Mouse (Mus musculus) embryo, embryonic 10.5 days (tissue): Measurements from ENCODE around the gene Acaca.

Source experiments
- DNase-seq: peaks from one replicate; pipeline ENCODE4 v3.0.0-alpha.2; 2015; ENCODE audit warnings: low spot score

Acaca gene

GRCm38 (mm10) chr11:84146081-84146480 lies 16.6 kb downstream of the Acaca start:
- DNase-seq = no peak

DNA sequence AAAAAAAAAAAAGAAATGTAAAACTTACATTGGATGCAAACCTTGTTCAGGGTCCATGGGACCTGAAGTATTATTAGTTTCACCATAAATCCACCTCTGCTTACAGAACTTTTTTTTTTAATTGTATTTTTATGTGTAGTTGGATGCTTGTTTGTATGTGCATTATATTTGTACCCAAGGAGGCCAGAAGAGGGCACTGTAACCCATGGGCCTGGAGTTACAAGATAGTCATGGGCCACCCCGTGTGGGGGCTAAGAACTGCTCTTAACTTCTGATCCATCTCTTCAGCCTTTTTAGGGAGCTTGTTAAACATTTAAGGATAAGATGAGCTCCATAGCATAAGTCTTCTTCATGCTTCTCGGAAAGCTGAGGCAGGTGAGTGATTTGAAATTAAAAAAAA lies 21.4 kb downstream of the Acaca start:
- DNase-seq = peak; percentile 30

DNA sequence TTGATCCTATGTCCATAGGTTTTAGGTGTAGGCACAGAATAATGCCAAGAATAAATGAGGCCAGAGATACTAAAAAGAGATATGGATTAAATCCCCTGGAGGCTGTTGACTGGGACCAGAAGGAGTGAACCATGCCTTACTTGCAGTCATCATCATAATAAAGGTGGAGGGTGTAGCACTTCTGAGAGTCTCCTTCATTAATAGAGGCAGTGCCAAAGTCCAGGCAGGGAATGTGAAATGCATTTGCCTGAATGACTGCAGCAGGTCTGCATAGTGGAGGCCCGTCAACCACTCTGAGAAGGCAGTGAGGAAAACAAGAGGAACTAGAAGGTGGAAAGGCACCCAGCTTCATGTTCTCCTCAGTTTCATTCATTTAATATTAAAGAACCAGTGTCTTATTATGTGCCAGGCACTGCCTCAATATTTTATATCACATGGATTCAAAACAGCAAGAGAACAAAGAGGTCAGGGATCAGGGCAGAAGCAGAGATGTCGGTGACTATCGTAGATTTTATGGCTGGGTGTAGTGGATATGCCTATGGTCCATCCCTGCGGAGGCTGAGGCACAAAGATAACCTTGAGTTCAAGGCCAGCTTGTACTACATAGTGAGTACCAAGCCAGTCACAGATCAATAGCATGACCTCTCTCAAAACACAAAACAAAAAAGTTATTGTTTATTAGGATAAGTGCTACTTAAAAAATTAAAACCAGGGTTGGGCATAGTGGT lies 27.2 kb downstream of the Acaca start:
- DNase-seq = no peak

GRCm38 (mm10) chr11:84164123-84164522 lies 34.7 kb downstream of the Acaca start:
- no peak for DNase-seq

- no peak for DNase-seq
Observed at GRCm38 (mm10) chr11:84164561-84164960, 35.1 kb downstream of the Acaca start.

- DNase-seq = no peak
Observed at GRCm38 (mm10) chr11:84167046-84167526, 37.6 kb downstream of the Acaca start, which contains the start of gene Gm11437. TSS of gene Gm11437 (minus strand) at chr11:84167476.

DNA sequence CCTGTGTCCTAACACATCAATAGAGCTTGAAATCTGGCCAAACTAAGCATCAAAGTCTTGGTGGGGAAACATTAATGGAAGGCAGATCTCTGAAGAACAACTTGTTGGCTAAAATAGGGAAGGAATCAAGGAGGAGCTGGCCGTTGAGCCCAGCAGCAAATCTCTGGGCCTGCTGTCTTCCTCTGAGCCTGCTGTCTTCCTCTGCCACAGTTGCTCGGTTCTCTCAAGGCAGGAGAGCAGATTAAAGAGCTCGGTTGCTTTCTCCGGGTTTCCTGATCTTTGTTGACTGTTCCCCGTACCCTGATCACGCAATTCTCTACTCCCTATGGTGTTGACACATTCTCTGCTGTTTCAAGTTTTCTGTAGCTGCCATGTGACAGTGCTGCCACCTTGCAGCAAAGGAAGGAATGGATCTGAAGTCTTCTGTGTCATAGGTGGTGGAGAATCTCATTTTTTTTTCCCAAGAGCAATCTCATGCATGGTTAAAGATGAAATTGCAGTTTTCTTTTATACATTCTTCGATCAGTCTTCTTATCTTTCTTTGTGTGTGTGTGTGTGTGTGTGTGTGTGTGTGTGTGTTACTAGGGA lies 39.3 kb downstream of the Acaca start:
- DNase-seq = peak; percentile 35

DNA sequence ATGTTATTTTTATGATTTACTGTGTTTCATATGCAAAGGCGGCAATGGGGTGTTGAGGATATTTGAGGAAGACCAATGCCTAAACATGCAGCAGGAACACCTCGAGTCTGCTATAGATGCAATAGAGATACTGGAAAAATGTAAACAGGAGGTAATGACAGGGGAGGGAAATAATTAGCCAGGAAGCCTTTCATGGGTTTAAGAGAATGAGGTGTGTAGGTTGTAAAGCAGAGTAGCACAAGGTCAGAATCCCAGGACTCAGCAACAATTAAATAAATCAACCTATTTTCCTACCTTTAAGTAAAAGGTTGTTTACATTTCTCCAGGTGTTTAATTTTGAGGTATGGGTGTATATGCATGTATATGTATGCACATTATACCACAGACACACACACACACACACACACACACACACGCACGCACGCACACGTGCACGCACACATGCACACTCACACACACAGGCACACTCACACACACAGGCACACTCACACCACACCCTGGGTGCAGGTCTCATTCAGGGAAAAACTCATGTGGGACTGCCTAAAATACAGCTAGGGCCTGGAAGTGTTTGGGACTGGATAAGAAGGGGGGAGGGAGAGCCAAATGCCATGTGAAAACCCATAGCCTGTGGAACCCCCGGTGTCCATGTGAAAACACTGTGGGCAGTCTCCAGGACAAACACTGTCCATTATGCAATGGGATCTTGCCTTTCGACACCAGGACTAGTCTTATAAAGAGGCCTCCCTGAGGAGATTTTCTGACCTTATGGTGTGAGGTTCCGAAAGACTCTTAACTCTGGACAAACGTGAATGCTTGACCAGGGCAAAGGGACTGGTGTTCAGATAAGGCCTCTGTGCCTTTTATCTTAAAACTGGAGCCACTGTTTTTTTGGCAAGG lies 43.3 kb downstream of the Acaca start:
- DNase-seq = no peak

GRCm38 (mm10) chr11:84178571-84178970 lies 49.1 kb downstream of the Acaca start:
- DNase-seq = no peak

DNA sequence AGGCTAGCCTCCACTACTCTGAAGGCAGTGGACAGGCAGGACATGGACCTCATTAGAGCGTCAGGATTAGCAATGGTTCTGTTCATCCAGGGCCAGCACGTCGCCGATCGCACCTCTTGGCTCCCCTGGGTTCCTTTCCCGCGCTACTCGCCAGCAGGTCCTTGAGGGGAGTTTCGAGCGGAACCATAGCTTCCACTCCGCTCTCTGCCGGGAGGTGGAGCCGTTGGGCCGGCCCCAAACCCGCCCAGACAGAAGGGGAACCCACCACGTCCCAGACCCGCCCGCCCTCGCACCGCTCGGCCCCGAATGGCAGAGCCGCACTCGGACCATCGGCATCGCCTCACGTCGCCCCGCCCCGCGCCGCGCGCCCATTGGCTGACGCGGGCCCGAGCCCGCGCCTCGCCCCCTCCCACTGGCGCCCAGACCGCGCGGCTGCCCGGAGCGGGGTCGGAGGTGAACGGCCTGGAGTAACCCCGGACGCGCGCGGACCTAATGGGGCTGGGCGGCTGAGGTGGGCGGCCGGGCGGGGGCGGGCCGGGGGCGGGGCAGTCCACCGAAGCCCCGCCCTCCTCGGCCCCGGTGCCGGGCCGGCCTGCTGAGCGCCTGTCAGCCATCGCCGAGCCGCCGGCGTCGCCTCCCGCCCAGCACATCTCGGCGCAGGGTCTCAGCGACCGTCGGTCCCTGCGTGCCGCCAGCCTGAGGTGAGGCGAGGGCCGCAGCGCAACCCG lies 49.9 kb downstream of the Acaca start:
- peak; percentile 97 for DNase-seq

DNA sequence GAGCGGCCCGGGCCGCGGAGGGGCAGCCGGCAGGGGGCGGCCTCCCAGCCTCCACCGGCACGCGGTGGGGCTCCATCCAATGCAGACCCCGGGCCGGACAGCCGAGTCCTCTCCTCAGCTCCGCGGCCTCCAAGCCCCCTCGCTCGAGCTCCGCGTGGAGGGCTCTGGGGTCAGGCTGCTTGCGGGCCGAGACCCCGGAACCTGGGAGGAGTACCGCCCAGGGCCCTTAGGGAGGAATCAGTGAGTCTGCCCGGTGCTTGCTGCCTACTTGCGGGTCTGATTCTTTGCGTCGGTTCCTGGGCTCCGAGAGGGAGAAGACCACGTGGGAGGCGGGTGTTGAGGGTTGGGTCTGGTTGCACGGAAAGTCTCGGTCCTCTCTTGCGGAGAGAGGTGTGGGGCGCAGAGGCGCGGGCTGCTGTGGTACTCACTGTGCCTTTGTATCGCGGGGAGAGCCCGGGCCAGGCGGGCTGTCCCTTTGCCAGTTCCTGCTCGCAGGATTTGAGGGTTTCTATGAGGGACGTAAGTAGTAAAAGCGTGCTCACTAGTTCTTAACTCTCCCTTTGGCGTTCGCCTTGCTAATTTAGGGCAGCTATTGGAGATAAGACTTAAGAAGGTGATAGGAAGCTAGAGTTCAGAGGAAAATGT lies 50.6 kb downstream of the Acaca start:
- DNase-seq = peak; percentile 83

GRCm38 (mm10) chr11:84181286-84181685 lies 51.8 kb downstream of the Acaca start:
- no peak for DNase-seq

- DNase-seq = no peak
Observed at GRCm38 (mm10) chr11:84188530-84188929, 59.1 kb downstream of the Acaca start.

- DNase-seq = no peak
Observed at GRCm38 (mm10) chr11:84190581-84191233, 61.2 kb downstream of the Acaca start.

- no peak for DNase-seq
Observed at GRCm38 (mm10) chr11:84193249-84193648, 63.8 kb downstream of the Acaca start.

DNA sequence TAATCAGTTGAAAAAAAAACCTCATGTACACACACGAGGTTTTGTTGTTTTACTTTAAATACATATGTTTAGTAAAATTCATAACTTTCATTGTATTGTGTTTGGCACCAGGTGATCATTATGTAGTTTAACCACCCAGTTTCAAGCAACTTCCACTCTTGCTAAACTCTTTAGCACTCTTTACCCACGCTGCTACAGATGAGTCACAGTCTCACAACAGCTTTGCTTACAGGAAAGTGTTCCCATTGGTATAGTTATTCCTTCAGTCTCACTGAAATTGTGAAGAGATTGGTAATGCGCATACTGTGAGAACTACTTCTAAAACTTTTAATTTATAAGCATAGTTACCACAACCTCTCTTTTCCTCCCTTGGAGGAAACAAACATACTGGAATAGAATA lies 65.3 kb downstream of the Acaca start:
- no peak for DNase-seq

DNA sequence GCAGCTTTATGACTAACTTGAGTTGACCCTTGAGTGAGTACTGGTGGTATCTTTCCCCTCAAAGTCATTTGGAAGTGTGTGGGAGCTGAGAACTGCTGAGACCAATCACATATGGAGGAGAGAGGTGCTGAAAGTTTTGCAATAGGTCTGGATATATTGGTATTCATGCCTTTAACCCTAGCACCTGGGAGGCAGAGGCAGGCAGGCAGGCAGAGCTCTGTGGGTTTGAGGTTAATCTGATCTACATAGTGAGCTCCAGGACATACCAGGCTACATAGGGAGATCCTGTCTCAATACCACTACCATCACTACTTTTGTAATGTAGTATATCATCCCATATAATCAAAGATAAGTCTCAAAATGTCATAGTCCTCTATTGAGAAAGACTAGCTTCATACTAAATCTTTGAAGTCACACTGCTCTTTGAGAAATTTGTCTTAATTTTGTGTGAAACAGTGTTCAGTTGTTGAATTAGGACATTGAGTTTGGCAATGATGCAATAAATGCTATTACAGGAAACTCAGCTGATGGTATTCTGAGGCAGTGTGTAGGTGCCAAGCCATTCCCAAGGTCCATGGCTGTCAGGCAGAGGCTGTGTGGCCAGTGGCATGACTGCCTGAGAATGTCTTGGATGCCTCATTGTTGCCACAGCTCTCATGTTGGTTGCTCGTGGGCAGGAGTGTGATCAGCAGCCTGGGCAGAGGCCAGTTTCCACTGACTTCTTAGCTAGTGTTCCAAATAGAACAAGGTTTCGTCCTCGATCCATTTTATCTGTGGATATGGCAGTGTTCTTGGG lies 68.3 kb downstream of the Acaca start:
- DNase-seq = no peak

- DNase-seq = no peak
Observed at GRCm38 (mm10) chr11:84205776-84206175, 76.3 kb downstream of the Acaca start.

DNA sequence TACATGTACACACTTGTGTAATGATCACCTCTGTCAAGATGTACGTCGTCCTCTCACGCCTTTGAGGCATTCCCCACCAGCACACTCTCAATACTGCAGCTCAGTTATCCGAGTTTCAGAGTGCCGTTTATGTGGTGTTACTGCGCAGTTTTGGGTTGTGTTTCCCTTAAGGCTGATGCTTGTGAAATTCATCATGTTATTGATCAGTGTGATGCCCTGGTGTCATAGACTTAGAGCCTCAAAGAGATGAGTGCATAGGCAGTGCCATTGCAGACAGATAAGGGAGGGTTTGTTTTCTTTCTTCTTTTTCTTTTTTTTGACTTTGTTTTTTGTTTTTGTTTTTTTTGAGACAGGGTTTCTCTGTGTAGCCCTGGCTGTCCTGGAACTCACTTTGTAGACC lies 81.4 kb downstream of the Acaca start:
- DNase-seq = no peak

DNA sequence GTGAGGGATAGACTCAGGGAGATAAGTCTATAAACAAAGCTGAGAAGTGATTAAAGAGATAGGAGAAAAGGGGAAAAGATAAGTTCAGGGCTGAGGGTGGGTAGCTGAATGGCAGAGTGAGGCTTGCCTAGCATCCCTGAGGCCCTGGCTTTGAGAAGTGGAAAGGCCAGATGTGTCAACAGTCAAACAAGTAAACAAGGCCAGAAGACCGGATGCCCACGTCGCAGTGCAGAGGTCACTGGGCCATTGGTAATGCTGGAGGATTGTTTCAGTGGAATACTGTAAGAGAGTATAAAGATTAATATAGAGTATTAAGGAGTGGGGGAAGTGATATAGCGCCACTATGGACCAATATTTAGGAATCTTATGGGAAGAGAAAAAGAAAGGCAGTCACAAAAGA lies 89.5 kb downstream of the Acaca start:
- no peak for DNase-seq
